Mouse (Mus musculus): ENCODE measurements at regions not wholly inside any gene's neighbourhood (a gene's known extent, or its start where the extent isn't known, plus 50 kb on each side); places are given as distances from the start of the nearest gene placed in this dataset.

GRCm38 (mm10) chr12:50995664-50996063 is 346.8 kb upstream of the Prkd1 start:
- Histone ChIP-seq H3K27me3 (replicated peaks; ENCODE audit: control insufficient read depth, insufficient read depth, low read length) (no peaks in the 10 kb centered on the region), H3K36me3 (ENCODE audit: control insufficient read depth, insufficient read depth, low read length) (no peaks in the 10 kb centered on the region), H3K9ac (ENCODE audit: low read depth, low read length) (no peak overlapping the region), H3K4me2 (no peak overlapping the region), H3K4me3 (ENCODE audit: low read depth, low read length) (no peak overlapping the region), H3K9me3 (ENCODE audit: control insufficient read depth, low read length) (no peaks in the 10 kb centered on the region), H3K4me1 (replicated peaks; ENCODE audit: control insufficient read depth, insufficient read depth, low read length) (no peaks in the 10 kb centered on the region), H3K27ac (ENCODE audit: low read depth, low read length) (no peak overlapping the region)
- DNase-seq (ENCODE audit: low spot score) (no peak), ATAC-seq (replicated peaks; ENCODE audit: low FRiP score) (no peak)
- 72% methylated on average over 1 of the region's 1 CpGs for WGBS

GRCm38 (mm10) chr12:50989561-50990325 is 340.8 kb upstream of the Prkd1 start:
- Histone ChIP-seq H3K4me1 (replicated peaks; ENCODE audit: control insufficient read depth, insufficient read depth, low read length) (no peaks in the 10 kb centered on the region), H3K27ac (ENCODE audit: low read depth, low read length) (no peak overlapping the region), H3K9me3 (ENCODE audit: control insufficient read depth, low read length) (no peaks in the 10 kb centered on the region), H3K4me2 (no peak overlapping the region), H3K27me3 (replicated peaks; ENCODE audit: control insufficient read depth, insufficient read depth, low read length) (no peaks in the 10 kb centered on the region), H3K36me3 (ENCODE audit: control insufficient read depth, insufficient read depth, low read length) (no peaks in the 10 kb centered on the region), H3K9ac (ENCODE audit: low read depth, low read length) (no peak overlapping the region), H3K4me3 (ENCODE audit: low read depth, low read length) (no peak overlapping the region)
- ATAC-seq (replicated peaks; ENCODE audit: low FRiP score): no peak
- 77% methylated on average over 12 of the region's 12 CpGs for WGBS
- no peak for DNase-seq (ENCODE audit: low spot score)

- Histone ChIP-seq H3K9me3 (ENCODE audit: control insufficient read depth, low read length) (no peaks in the 10 kb centered on the region), H3K27ac (ENCODE audit: low read depth, low read length) (no peak overlapping the region), H3K4me1 (replicated peaks; ENCODE audit: control insufficient read depth, insufficient read depth, low read length) (no peaks in the 10 kb centered on the region), H3K4me2 (no peak overlapping the region), H3K4me3 (ENCODE audit: low read depth, low read length) (no peak overlapping the region), H3K36me3 (ENCODE audit: control insufficient read depth, insufficient read depth, low read length) (no peaks in the 10 kb centered on the region), H3K9ac (ENCODE audit: low read depth, low read length) (no peak overlapping the region), H3K27me3 (replicated peaks; ENCODE audit: control insufficient read depth, insufficient read depth, low read length) (no peaks in the 10 kb centered on the region)
- no peak for ATAC-seq (replicated peaks; ENCODE audit: low FRiP score)
- WGBS: 79% methylated on average over 5 of the region's 5 CpGs
- no peak for DNase-seq (ENCODE audit: low spot score)
Observed at GRCm38 (mm10) chr12:50981318-50981717, 332.4 kb upstream of the Prkd1 start.

- Histone ChIP-seq H3K9me3 (ENCODE audit: control insufficient read depth, low read length) (no peaks in the 10 kb centered on the region), H3K27me3 (replicated peaks; ENCODE audit: control insufficient read depth, insufficient read depth, low read length) (no peaks in the 10 kb centered on the region), H3K4me1 (replicated peaks; ENCODE audit: control insufficient read depth, insufficient read depth, low read length) (no peaks in the 10 kb centered on the region), H3K4me3 (ENCODE audit: low read depth, low read length) (no peak overlapping the region), H3K36me3 (ENCODE audit: control insufficient read depth, insufficient read depth, low read length) (no peaks in the 10 kb centered on the region), H3K27ac (ENCODE audit: low read depth, low read length) (no peak overlapping the region), H3K9ac (ENCODE audit: low read depth, low read length) (no peak overlapping the region), H3K4me2 (no peak overlapping the region)
- WGBS: 71% methylated on average over 4 of the region's 4 CpGs
- ATAC-seq (replicated peaks; ENCODE audit: low FRiP score) (no peak), DNase-seq (ENCODE audit: low spot score) (no peak)
Observed at GRCm38 (mm10) chr12:50980800-50981199, 331.9 kb upstream of the Prkd1 start.

GRCm38 (mm10) chr12:50970759-50971122 is 321.8 kb upstream of the Prkd1 start:
- Histone ChIP-seq H3K9me3 (ENCODE audit: control insufficient read depth, low read length) (no peaks in the 10 kb centered on the region), H3K27me3 (replicated peaks; ENCODE audit: control insufficient read depth, insufficient read depth, low read length) (no peaks in the 10 kb centered on the region), H3K27ac (ENCODE audit: low read depth, low read length) (no peak overlapping the region), H3K4me2 (no peak overlapping the region), H3K4me3 (ENCODE audit: low read depth, low read length) (no peak overlapping the region), H3K36me3 (ENCODE audit: control insufficient read depth, insufficient read depth, low read length) (no peaks in the 10 kb centered on the region), H3K4me1 (replicated peaks; ENCODE audit: control insufficient read depth, insufficient read depth, low read length) (no peaks in the 10 kb centered on the region), H3K9ac (ENCODE audit: low read depth, low read length) (no peak overlapping the region)
- 82% methylated on average over 1 of the region's 1 CpGs for WGBS
- DNase-seq (ENCODE audit: low spot score) (no peak), ATAC-seq (replicated peaks; ENCODE audit: low FRiP score) (no peak)

GRCm38 (mm10) chr12:50969887-50970758 is 321.2 kb upstream of the Prkd1 start:
- no peak for DNase-seq (ENCODE audit: low spot score)
- H3K4me1 ChIP-seq (replicated peaks; ENCODE audit: control insufficient read depth, insufficient read depth, low read length): no peaks in the 10 kb centered on the region
- no peaks in the 10 kb centered on the region for H3K27me3 ChIP-seq (replicated peaks; ENCODE audit: control insufficient read depth, insufficient read depth, low read length)
- H3K4me3 ChIP-seq (ENCODE audit: low read depth, low read length): no peak overlapping the region
- no peak overlapping the region for H3K27ac ChIP-seq (ENCODE audit: low read depth, low read length)
- H3K4me2 ChIP-seq: no peak overlapping the region
- WGBS: 89% methylated on average over 4 of the region's 4 CpGs
- H3K9me3 ChIP-seq (ENCODE audit: control insufficient read depth, low read length): no peaks in the 10 kb centered on the region
- ATAC-seq (replicated peaks; ENCODE audit: low FRiP score): no peak
- H3K36me3 ChIP-seq (ENCODE audit: control insufficient read depth, insufficient read depth, low read length): no peaks in the 10 kb centered on the region
- H3K9ac ChIP-seq (ENCODE audit: low read depth, low read length): no peak overlapping the region

DNA sequence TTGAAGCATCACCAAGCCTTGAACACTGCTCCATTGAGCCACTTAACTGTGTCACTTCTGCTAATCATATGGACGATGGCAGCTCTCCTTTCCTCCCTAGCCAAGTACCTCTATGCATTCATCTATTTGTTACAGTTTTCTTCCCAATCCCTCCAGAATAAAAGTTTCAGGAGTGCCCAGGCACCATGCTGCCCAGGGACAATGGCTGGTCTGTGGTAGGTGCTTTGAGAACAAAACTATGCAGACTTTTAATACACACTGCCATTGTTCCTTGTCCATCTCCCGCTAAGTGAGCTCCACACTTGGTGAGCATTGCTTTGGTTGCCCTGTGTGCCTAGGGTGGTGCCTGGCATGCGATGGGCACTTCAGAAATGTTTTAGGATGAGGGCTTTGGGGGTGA is 320.5 kb upstream of the Prkd1 start:
- H3K4me2 ChIP-seq: no peak overlapping the region
- no peak overlapping the region for H3K9ac ChIP-seq (ENCODE audit: low read depth, low read length)
- no peaks in the 10 kb centered on the region for H3K4me1 ChIP-seq (replicated peaks; ENCODE audit: control insufficient read depth, insufficient read depth, low read length)
- ATAC-seq (replicated peaks; ENCODE audit: low FRiP score) (no peak), DNase-seq (ENCODE audit: low spot score) (no peak)
- H3K4me3 ChIP-seq (ENCODE audit: low read depth, low read length): no peak overlapping the region
- H3K27ac ChIP-seq (ENCODE audit: low read depth, low read length): no peak overlapping the region
- WGBS: 70% methylated on average over 3 of the region's 3 CpGs
- no peaks in the 10 kb centered on the region for H3K9me3 ChIP-seq (ENCODE audit: control insufficient read depth, low read length)
- no peaks in the 10 kb centered on the region for H3K36me3 ChIP-seq (ENCODE audit: control insufficient read depth, insufficient read depth, low read length)
- no peaks in the 10 kb centered on the region for H3K27me3 ChIP-seq (replicated peaks; ENCODE audit: control insufficient read depth, insufficient read depth, low read length)

- no peak for DNase-seq (ENCODE audit: low spot score)
Observed at GRCm38 (mm10) chr12:50967168-50967810, 318.4 kb upstream of the Prkd1 start.

More at GRCm38 (mm10) chr12:50967168-50967810, 318.4 kb upstream of the Prkd1 start:
- Histone ChIP-seq H3K4me1 (replicated peaks; ENCODE audit: control insufficient read depth, insufficient read depth, low read length) (no peaks in the 10 kb centered on the region), H3K27me3 (replicated peaks; ENCODE audit: control insufficient read depth, insufficient read depth, low read length) (no peaks in the 10 kb centered on the region), H3K9me3 (ENCODE audit: control insufficient read depth, low read length) (no peaks in the 10 kb centered on the region), H3K4me2 (no peak overlapping the region), H3K9ac (ENCODE audit: low read depth, low read length) (no peak overlapping the region), H3K27ac (ENCODE audit: low read depth, low read length) (no peak overlapping the region), H3K4me3 (ENCODE audit: low read depth, low read length) (no peak overlapping the region), H3K36me3 (ENCODE audit: control insufficient read depth, insufficient read depth, low read length) (no peaks in the 10 kb centered on the region)
- WGBS: 64% methylated on average over 5 of the region's 5 CpGs
- ATAC-seq (replicated peaks; ENCODE audit: low FRiP score): no peak
